In genomic region chr2:131812480-131813137, GRCm38 (mm10) we compare ENCODE assay signal across 9 mouse cellular contexts. TPM values are rescaled to one million over a fixed set of nuclear protein-coding genes. Genes with fewer than 3 reads are reported as not detected.
DNase-seq lines count a peak whose midpoint lies in the region; ATAC-seq and TF ChIP-seq lines count a peak whose summit lies in the region.
"Had no signal": no experiment of that assay in that cellular context is flagged by ENCODE, and none has a peak within 500 bp of the region (broad histone marks: within the 10 kb centered on the region; RNA-seq: fewer than 3 reads in every experiment).

No protein-coding gene starts in this region.

- no peak for TF ChIP-seq POLR2A in MEL (IDR thresholded peaks at IDR 0.05; ENCODE audit: control insufficient read depth in 1 of 2, insufficient read depth in 1 of 2, low read depth in 1 of 2, low read length in 2 of 2, poor library complexity in 1 of 2)

- H3K9me3 ChIP-seq in MEL (replicated peaks; ENCODE audit: insufficient read depth, low read length), result no peaks in the 10 kb centered on the region
- no peaks in the 10 kb centered on the region for H3K9me3 ChIP-seq in forebrain, embryonic 10.5 days
- H3K9me3 ChIP-seq in lung, embryonic 16.5 days (ENCODE audit: control insufficient read depth, low read length), result no peaks in the 10 kb centered on the region

- H3K36me3 ChIP-seq in MEL (ENCODE audit: control insufficient read depth in 1 of 2, insufficient read depth in 2 of 2, low read length in 2 of 2), result no peaks in the 10 kb centered on the region
- no peaks in the 10 kb centered on the region for H3K36me3 ChIP-seq in forebrain, embryonic 10.5 days (replicated peaks)
- H3K36me3 ChIP-seq in lung, embryonic 16.5 days (ENCODE audit: control insufficient read depth, insufficient read depth, low read length), result no peaks in the 10 kb centered on the region

- no peak overlapping the region for H3K27ac ChIP-seq in MEL (ENCODE audit: control insufficient read depth, low read depth, low read length)
- H3K27ac ChIP-seq in forebrain, embryonic 10.5 days, result no peak overlapping the region
- H3K27ac ChIP-seq in lung, embryonic 16.5 days (ENCODE audit: low read length), result no peak overlapping the region
- H3K27ac ChIP-seq: macrophage had no signal

- peak; percentile 91 to 99 (median 95) for TF ChIP-seq CTCF in MEL (IDR thresholded peaks at IDR 0.05 in 2 of 3, conservative IDR thresholded peaks at IDR 0.05 in 1 of 3; ENCODE audit: control insufficient read depth in 1 of 3, insufficient read depth in 1 of 3, low read depth in 2 of 3, low read length in 3 of 3, poor library complexity in 1 of 3, severe bottlenecking in 1 of 3)

- no peaks in the 10 kb centered on the region for H3K4me1 ChIP-seq in MEL (ENCODE audit: control insufficient read depth in 1 of 2, insufficient read depth in 2 of 2, low read length in 2 of 2)
- H3K4me1 ChIP-seq in forebrain, embryonic 10.5 days, result peaks cover 12% of the 10 kb centered on the region
- H3K4me1 ChIP-seq in lung, embryonic 16.5 days (replicated peaks; ENCODE audit: control insufficient read depth, insufficient read depth, low read length), result no peaks in the 10 kb centered on the region

- no peak for TF ChIP-seq EP300 in MEL (IDR thresholded peaks at IDR 0.05; ENCODE audit: low read depth in 1 of 2, low read length in 2 of 2)

- TF ChIP-seq RAD21 in MEL (IDR thresholded peaks at IDR 0.05; ENCODE audit: low read depth, low read length), result peak; percentile 87

- H3K4me3 ChIP-seq in MEL (ENCODE audit: control insufficient read depth in 1 of 2, insufficient read depth in 1 of 2, low read depth in 2 of 2, low read length in 2 of 2), result no peak overlapping the region
- H3K4me3 ChIP-seq in forebrain, embryonic 10.5 days, result no peak overlapping the region
- H3K4me3 ChIP-seq in lung, embryonic 16.5 days (ENCODE audit: low read length), result no peak overlapping the region

- 18% methylated on average over 23 of the region's 23 CpGs for WGBS in forebrain, embryonic 10.5 days
- 15% methylated on average over 23 of the region's 23 CpGs for WGBS in lung, embryonic 16.5 days

- peaks cover 2 to 4% of the 10 kb centered on the region in 2 experiments; a peak in 3 of 4 replicates for H3K27me3 ChIP-seq in MEL (ENCODE audit: control insufficient read depth in 1 of 2, insufficient read depth in 2 of 2, low read length in 2 of 2)
- H3K27me3 ChIP-seq in forebrain, embryonic 10.5 days (ENCODE audit: poor library complexity, severe bottlenecking), result peaks cover 37% of the 10 kb centered on the region
- no peaks in the 10 kb centered on the region; the same call in 1 of the 2 replicates for H3K27me3 ChIP-seq in lung, embryonic 16.5 days (ENCODE audit: control insufficient read depth, insufficient read depth, low read depth, low read length)

- no peaks in the 10 kb centered on the region for H3K79me2 ChIP-seq in MEL (ENCODE audit: control insufficient read depth, insufficient read depth, low read length, poor library complexity)

- intact Hi-C loops in heart, postnatal 36 days (cut with DNase I), result loop anchor here (1.0 to 5.0 kb wide), 3 partner anchors 40 to 267 kb away; partner anchors contain the start of gene Adra1d

- H3K9ac ChIP-seq in MEL (ENCODE audit: control insufficient read depth, low read depth, low read length, poor library complexity, severe bottlenecking), result no peak overlapping the region
- no peak overlapping the region for H3K9ac ChIP-seq in lung, embryonic 16.5 days (ENCODE audit: low read length)

- peak; percentile 89 for ATAC-seq in lung, embryonic 16.5 days (ENCODE audit: low read depth)

- DNase-seq in MEL (ENCODE audit: low read depth, low spot score), result peak; percentile 63
- peak; percentile 56 for DNase-seq in c-Kit-positive CD71-negative TER-119-negative erythroid progenitor cells, embryonic 14.5 days (ENCODE audit: low read depth)
- peak; percentile 82 for DNase-seq in forebrain, embryonic 10.5 days (ENCODE audit: extremely low spot score, low spot score)
- peak; percentile 48 to 55 for DNase-seq in heart, postnatal 36 days
- peak; percentile 56 to 87 for DNase-seq in layer of hippocampus, adult 18-20 months (ENCODE audit: low spot score in 2 of 2)
- DNase-seq in ovary, postnatal 36 days (ENCODE audit: low spot score), result peak; percentile 72
- peak; percentile 8 to 56 for DNase-seq in urinary bladder, postnatal 36 days (ENCODE audit: low spot score in 2 of 2)

- no peak overlapping the region for H3K4me2 ChIP-seq in lung, embryonic 16.5 days (ENCODE audit: low read depth, low read length)

TF ChIP-seq in MEL, 35 proteins besides CTCF, POLR2A, EP300 and RAD21:
- no peak for TF ChIP-seq ELF1 (IDR thresholded peaks at IDR 0.05; ENCODE audit: low read depth, low read length)
- peak; percentile 74 for TF ChIP-seq SMC3 (IDR thresholded peaks at IDR 0.05; ENCODE audit: low read depth, low read length)
- TF ChIP-seq POLR2AphosphoS5 (IDR thresholded peaks at IDR 0.05; ENCODE audit: borderline replicate concordance, low read depth, low read length), result no peak
- no peak for TF ChIP-seq NRF1 (IDR thresholded peaks at IDR 0.05; ENCODE audit: insufficient read depth, low read depth, low read length, poor library complexity, severe bottlenecking)
- TF ChIP-seq ZC3H11A (IDR thresholded peaks at IDR 0.05; ENCODE audit: low read depth, low read length), result peak; percentile 48

RNA-seq across cellular contexts. Expression of gene Erv3, which starts 46.9 kb away (rescaled TPM):
- 0.23 and 0.62 TPM in 2 replicates for total RNA-seq in MEL (2012; rRNA removed)
- under 1 TPM in 1 of 2 experiments, not detected in 1; 0.36 TPM for polyA plus RNA-seq in MEL (2012; ENCODE audit: insufficient read depth in 1 of 2, insufficient read length in 2 of 2, low read depth in 1 of 2, low replicate concordance in 2 of 2, missing spikeins in 1 of 2)
- not detected in 2 replicates for polyA plus RNA-seq in forebrain, embryonic 10.5 days (2016; fragmentation: Nextera tagmentation; extraction: Ambion mirVana)
- not detected for total RNA-seq in heart, postnatal 36 days (2021)
- total RNA-seq in layer of hippocampus, adult 18-20 months (2021), result under 1 TPM; 0.18 to 0.20 TPM
- not detected in 2 replicates for polyA plus RNA-seq in lung, embryonic 16.5 days (2015; fragmentation: Nextera tagmentation; extraction: Ambion mirVana)
- polyA plus RNA-seq: macrophage had no signal

Comparison
In these comparisons a context has a peak if more than half of its experiments do, and no peak if none do; other contexts are left out.
1. DNase-seq: peak in every context shown above with its lines; median percentile 82 in forebrain, embryonic 10.5 days; 72 in ovary, postnatal 36 days; 72 in layer of hippocampus, adult 18-20 months; 63 in MEL; 56 in c-Kit-positive CD71-negative TER-119-negative erythroid progenitor cells, embryonic 14.5 days; 52 in heart, postnatal 36 days; 32 in urinary bladder, postnatal 36 days.